Mouse (Mus musculus) cerebellum, postnatal 10 days (tissue): Measurements from ENCODE around the gene Hsd17b7.

ENCODE experiments used
- DNase-seq, 2 experiments: peaks; one replicate each; pipeline ENCODE4 v3.0.0; 2021; ENCODE audit warnings: mixed read lengths in 2 of 2

The Hsd17b7 gene

GRCm38 (mm10) chr1:169934005-169934725 lies 34.9 kb downstream of the Hsd17b7 start:
- peak; percentile 83 to 87 for DNase-seq

DNA sequence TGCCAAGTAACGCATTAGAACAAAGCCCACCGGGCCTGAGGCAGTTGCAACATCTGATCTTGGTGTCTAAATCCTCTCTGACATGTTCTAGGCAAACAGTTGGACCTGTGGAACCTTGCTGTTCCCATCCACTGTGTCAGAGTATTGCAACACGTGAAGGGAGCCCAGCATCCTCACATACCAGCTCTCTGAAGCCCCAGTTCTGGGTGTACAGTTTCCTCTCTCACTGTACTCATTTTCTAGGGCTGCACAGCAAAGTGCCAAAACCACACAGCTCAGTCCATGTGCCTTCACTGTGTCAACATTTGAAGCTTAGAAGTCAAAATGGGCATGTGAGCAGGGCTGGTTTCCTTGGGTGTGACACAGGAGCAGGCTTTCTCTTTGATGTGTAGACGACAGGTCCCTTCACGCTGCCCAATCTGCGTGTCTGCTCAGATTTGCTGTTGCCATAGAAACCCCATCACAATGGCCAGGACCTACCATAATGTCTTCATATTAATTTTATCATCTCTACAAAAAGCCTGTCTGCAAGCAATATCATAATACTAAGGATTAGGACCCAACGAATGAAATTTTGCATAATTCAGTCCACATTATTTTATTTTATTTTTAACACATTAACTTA lies 36.8 kb downstream of the Hsd17b7 start:
- no peak for DNase-seq

DNA sequence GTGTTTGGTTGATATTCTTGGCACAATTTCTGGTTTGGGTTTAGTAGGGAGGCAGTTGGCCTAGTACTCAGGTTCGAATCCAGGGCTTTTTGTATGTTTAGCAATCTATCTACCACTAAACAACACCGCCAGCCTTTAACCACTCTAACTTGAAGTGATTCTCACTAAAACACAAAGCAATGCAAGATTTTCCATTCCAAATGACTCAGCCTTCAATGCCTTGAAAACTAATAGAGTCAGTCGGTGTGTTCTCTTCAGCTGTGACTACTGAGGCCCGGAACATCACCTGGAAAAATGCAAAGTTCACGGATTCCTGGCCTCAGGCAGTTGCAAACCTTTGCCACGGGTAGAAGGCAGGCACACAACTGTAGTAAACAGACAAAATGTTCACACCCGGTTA lies 37.3 kb downstream of the Hsd17b7 start:
- DNase-seq, result no peak

- peak in 1 of 2 experiments; percentile 55 for DNase-seq
Observed at GRCm38 (mm10) chr1:169928454-169928971, 40.5 kb downstream of the Hsd17b7 start, which contains the start of gene Ccdc190. Gene Ccdc190, plus strand, starts transcription at chr1:169928648.

DNA sequence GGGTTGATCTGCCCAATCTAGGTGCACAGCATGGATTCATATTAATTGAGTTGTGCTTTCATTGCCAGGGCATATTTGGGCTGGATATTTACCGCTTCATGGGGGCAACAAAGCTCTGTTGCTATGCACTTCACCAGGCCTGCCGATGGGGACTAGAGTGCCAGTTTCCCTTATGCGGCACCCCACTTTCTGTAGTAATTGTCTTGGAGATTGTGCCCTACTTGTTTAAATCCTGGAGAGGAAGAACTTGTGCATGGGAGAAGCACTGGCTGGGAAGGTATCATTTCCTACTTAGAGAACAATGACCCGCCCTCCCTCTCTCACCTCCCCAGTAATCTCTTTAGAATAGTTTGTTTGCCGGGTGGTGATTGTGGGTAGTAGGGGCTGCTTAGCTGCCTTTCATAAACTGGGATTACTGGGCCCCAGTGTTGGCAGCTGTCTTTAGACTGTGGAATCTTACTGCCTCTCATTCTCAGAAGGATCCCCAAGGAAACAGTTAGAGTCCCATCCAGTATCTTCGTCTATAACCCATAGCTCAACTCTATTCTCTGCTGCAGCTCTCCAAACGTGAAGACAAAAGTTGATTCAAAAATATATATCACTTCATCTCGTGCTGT lies 41.2 kb downstream of the Hsd17b7 start:
- DNase-seq, result no peak

GRCm38 (mm10) chr1:169924567-169924966 lies 44.5 kb downstream of the Hsd17b7 start:
- no peak for DNase-seq

- peak; percentile 61 to 69 for DNase-seq
Observed at GRCm38 (mm10) chr1:169921710-169922211, 47.3 kb downstream of the Hsd17b7 start.

GRCm38 (mm10) chr1:169919211-169919610 lies 49.8 kb downstream of the Hsd17b7 start:
- DNase-seq, result peak; percentile 85 to 89

GRCm38 (mm10) chr1:169917998-169918397 lies 51.0 kb downstream of the Hsd17b7 start:
- peak; percentile 47 to 56 for DNase-seq

DNA sequence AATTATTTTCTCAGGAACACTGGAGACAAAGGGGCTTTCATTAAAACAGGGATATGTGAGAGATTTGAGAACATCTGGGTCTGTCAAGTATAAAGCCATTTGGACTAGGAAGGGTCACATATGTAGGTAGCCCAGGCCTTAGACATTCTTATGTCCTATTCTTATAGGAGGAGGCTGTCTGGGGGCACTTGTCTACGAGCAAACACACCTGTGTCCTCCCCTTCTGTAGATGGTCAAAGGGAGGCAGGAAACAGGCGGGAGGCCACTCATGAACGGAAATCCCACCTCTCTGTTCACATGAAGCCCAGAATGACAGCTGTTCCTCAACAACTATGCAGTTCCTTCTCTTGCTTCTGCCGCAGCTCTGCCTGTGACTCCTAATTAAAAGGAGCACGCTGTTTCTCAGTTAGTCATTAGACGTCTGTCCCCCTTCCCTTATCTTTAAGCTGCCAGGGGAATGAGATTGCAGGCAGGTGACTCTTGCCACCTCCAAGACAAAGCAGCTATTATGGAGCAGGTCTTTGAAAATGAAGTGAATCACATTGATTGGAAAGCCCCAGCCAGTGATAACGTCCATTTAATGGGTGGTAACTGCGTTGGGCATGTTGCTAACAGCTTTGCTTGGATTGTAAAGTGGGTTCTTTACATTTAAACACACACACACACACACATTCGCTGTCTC lies 51.8 kb downstream of the Hsd17b7 start:
- no peak for DNase-seq

DNA sequence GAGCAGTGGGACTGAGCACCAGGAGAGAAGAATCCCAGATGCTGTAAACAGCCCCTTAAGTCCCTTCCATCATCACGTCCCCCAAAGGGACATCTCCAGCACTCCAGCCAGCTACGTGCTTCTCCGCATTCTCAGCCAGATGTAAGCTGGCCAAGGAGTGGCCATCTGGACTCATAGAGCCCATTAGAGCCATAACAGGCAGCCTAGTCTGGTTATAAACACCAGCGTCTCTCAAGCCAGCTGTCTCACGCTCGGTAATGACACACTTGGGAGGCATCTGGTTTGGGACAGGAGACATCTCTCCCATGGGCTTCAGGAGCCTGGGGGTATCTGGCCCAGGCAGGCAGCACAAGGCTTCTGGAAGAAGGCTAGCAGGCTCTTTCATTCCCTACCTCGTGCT lies 52.4 kb downstream of the Hsd17b7 start:
- DNase-seq, result peak; percentile 32 to 41

DNA sequence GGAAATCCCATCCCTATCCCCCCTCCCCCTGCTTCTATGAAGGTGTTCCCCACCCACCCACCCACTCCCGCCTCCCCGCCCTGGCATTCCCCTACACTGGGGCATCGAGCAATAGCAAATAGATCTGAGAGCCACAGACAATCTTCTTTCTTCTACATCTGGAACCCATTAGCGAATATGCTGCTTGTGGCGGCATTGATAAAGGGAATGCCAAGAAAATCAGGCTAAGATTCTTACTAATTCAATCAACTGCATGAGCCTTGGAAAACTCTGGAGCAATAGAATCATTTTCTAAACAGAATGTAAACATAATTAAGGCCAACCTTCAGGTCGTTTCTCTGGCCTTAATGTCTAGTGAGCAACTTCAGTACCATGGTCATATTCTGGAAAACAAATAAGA lies 57.5 kb downstream of the Hsd17b7 start:
- no peak for DNase-seq

- DNase-seq, result peak in 1 of 2 experiments; percentile 16
Observed at GRCm38 (mm10) chr1:169910751-169911150, 58.3 kb downstream of the Hsd17b7 start.

- DNase-seq, result no peak
Observed at GRCm38 (mm10) chr1:169909659-169910058, 59.4 kb downstream of the Hsd17b7 start.

- DNase-seq, result no peak
Observed at GRCm38 (mm10) chr1:169909163-169909562, 59.9 kb downstream of the Hsd17b7 start.

GRCm38 (mm10) chr1:169900771-169901336 lies 68.2 kb downstream of the Hsd17b7 start:
- DNase-seq, result no peak
